Mouse (Mus musculus) midbrain, embryonic 15.5 days (tissue): ENCODE data around the gene Ptma. TPM values are rescaled to one million over a fixed set of nuclear protein-coding genes. Genes with fewer than 3 reads are reported as not detected.
"Not testable (repeated sequence)": the region's sequence is repeated elsewhere in the genome, so short reads cannot be mapped to it uniquely, and the experiment has no call there.

Source experiments
- ATAC-seq: fragments of 200-750 bp; cut with Nextera tagmentation; replicated peaks from 2 replicates; pipeline ENCODE4 v1.8.0; 2017; ENCODE audit warnings: moderate TSS enrichment
- H3K27ac ChIP-seq: fragments of 300-500 bp; sonication (generic); 2 replicates; pipeline ENCODE4 v1.5.1; 2015; ENCODE audit warnings: mild to moderate bottlenecking, inconsistent platforms
- H3K27me3 ChIP-seq: fragments of 300-500 bp; sonication (generic); replicated peaks from 2 replicates; pipeline ENCODE4 v1.6.1; 2015; ENCODE audit warnings: inconsistent platforms
- H3K36me3 ChIP-seq: fragments of 300-500 bp; sonication (generic); replicated peaks from 2 replicates; pipeline ENCODE4 v1.6.1; 2015; ENCODE audit warnings: inconsistent platforms
- H3K4me1 ChIP-seq: fragments of 300-500 bp; sonication (generic); 2 replicates; pipeline ENCODE4 v1.6.1; 2015; ENCODE audit warnings: inconsistent platforms
- H3K4me2 ChIP-seq: fragments of 300-500 bp; sonication (generic); 2 replicates; pipeline ENCODE4 v1.6.1; 2015; ENCODE audit warnings: inconsistent platforms, mild to moderate bottlenecking, moderate library complexity
- H3K4me3 ChIP-seq: fragments of 300-500 bp; sonication (generic); 2 replicates; pipeline ENCODE4 v1.5.1; 2015; ENCODE audit warnings: mild to moderate bottlenecking, inconsistent platforms
- H3K9ac ChIP-seq: fragments of 300-500 bp; sonication (generic); 2 replicates; pipeline ENCODE4 v1.6.1; 2015; ENCODE audit warnings: mild to moderate bottlenecking, inconsistent platforms
- H3K9me3 ChIP-seq: fragments of 300-500 bp; sonication (generic); 2 replicates; pipeline ENCODE4 v1.6.1; 2016; ENCODE audit warnings: inconsistent platforms
- WGBS: fragments of 180-500 bp; shearing (Covaris S2); methylation state at CpG from one replicate; pipeline ENCODE4 v1.1.7; 2015; ENCODE audit warnings: mixed read lengths; 5-methylcytosine and 5-hydroxymethylcytosine counted together
- polyA plus RNA-seq: library from polyadenylated mRNA; unstranded; fragments of >200 nt; fragmentation: Nextera tagmentation; extraction: Ambion mirVana; gene quantifications from 2 replicates; pipeline ENCODE4 v1.2.1, GENCODE M21; 2015

Gene Ptma
- polyA plus RNA-seq, 1 experiment from 2014 or later: 1,532 TPM

DNA sequence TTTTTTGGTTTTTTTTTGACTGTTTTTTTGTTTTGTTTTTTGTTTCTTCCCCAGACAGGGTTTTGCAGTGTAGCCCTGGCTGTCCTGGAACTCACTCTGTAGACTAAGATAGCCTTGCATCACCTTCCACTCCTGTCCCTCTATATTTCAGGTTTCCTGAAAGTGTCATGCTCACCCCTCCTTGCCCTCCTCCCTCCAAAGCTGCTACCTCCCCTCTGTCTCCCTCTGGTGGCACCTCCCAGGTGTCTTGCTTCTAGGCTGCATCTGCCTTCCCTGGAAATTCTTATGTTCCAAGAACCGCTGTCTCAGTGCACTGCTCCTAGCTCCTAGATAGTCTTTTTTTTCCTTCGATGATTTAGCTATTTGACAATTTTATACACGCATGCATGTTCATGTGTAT is 11.9 kb downstream of the Ptma start:
- H3K27ac ChIP-seq: no peak overlapping the region
- no peaks in the 10 kb centered on the region for H3K9me3 ChIP-seq
- H3K36me3 ChIP-seq: peaks cover 11% of the 10 kb centered on the region
- H3K4me1 ChIP-seq: 0 out of 2 replicates have a peak, but pooled peaks cover 2% of the 10 kb centered on the region
- H3K27me3 ChIP-seq: no peaks in the 10 kb centered on the region
- 61% methylated on average over 3 of the region's 3 CpGs for WGBS
- no peak for ATAC-seq
- no peak overlapping the region for H3K4me3 ChIP-seq
- H3K9ac ChIP-seq: no peak overlapping the region
- H3K4me2 ChIP-seq: no peak overlapping the region

DNA sequence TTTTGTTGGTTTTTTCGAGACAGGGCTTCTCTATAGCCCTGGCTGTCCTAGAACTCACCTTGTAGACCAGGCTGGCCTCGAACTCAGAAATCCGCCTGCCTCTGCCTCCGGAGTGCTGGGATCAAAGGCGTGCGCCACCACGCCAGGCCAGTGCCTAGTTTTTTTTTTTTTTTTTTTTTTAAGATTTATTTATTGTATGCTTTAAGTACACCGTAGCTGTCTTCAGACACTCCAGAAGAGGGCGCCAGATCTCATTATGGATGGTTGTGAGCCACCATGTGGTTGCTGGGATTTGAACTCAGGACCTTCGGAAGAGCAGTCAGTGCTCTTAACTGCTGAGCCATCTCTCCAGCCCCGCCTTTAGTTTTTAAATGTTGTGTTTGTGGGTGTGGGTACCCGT is 13.1 kb downstream of the Ptma start:
- not testable (repeated sequence) for ATAC-seq, H3K4me1 ChIP-seq, H3K9me3 ChIP-seq, H3K4me2 ChIP-seq, H3K27me3 ChIP-seq, H3K4me3 ChIP-seq, H3K9ac ChIP-seq, H3K27ac ChIP-seq
- WGBS: 92% methylated on average over 12 of the region's 12 CpGs
- H3K36me3 ChIP-seq: peaks cover 14% of the 10 kb centered on the region

DNA sequence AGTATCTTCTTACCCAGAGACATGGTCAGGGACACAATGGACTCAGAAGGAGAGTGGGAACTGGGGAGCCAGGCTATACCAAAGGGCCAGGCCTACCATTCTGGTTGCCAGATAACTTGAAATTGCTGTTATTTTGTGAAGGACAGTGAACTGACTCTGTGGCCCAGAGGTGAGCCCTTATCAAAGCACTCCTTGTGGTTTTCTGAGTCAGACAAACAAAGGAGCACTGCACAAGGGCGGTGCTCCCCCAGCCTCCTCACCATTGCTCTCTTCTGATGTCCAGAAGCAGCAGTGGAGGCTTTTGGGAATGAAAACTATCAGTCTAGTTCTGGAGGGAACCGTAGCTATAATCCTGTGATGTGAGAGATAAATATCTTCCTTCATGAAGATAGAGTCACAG is 16.1 kb downstream of the Ptma start:
- H3K4me3 ChIP-seq: no peak overlapping the region
- no peaks in the 10 kb centered on the region for H3K9me3 ChIP-seq
- 90% methylated on average over 2 of the region's 2 CpGs for WGBS
- H3K27ac ChIP-seq: no peak overlapping the region
- no peak overlapping the region for H3K4me2 ChIP-seq
- peaks cover 20% of the 10 kb centered on the region for H3K36me3 ChIP-seq
- H3K4me1 ChIP-seq: no peaks in the 10 kb centered on the region
- ATAC-seq: no peak
- H3K9ac ChIP-seq: no peak overlapping the region
- no peaks in the 10 kb centered on the region for H3K27me3 ChIP-seq

DNA sequence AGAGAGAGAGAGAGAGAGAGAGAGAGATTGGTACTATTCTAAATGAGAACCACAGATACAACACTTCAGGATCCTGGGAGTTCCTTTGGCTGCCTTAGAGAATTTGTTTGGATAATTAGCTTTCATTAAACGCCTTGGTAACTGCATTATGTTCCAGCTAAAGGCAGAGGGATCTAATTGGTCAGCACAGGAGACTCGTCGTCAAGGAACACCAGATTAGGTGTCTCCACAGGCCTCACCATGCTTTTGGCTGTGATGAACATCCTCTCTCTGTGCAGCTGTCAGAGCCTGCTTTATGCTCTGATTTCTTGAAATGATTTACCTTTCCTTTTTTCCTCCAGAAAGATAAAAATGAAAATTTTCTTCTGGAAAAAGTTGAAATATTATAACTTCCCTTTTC is 20.3 kb downstream of the Ptma start:
- peaks cover 20% of the 10 kb centered on the region for H3K36me3 ChIP-seq
- H3K9ac ChIP-seq: no peak overlapping the region
- WGBS: 50% methylated on average over 3 of the region's 3 CpGs
- ATAC-seq: no peak
- no peak overlapping the region for H3K4me3 ChIP-seq
- H3K27ac ChIP-seq: no peak overlapping the region
- H3K4me1 ChIP-seq: no peaks in the 10 kb centered on the region
- no peaks in the 10 kb centered on the region for H3K27me3 ChIP-seq
- no peaks in the 10 kb centered on the region for H3K9me3 ChIP-seq
- H3K4me2 ChIP-seq: no peak overlapping the region

- 67% methylated on average over 4 of the region's 4 CpGs for WGBS
- no peak overlapping the region for H3K27ac ChIP-seq
- H3K27me3 ChIP-seq: no peaks in the 10 kb centered on the region
- H3K4me2 ChIP-seq: no peak overlapping the region
- no peak overlapping the region for H3K9ac ChIP-seq
- H3K4me3 ChIP-seq: no peak overlapping the region
- no peak for ATAC-seq
- no peaks in the 10 kb centered on the region for H3K9me3 ChIP-seq
- no peaks in the 10 kb centered on the region; the same call in 1 of the 2 replicates for H3K36me3 ChIP-seq
- H3K4me1 ChIP-seq: no peaks in the 10 kb centered on the region
These were observed 24.8 kb downstream of the Ptma start for GRCm38 (mm10) chr1:86551299-86551698.

DNA sequence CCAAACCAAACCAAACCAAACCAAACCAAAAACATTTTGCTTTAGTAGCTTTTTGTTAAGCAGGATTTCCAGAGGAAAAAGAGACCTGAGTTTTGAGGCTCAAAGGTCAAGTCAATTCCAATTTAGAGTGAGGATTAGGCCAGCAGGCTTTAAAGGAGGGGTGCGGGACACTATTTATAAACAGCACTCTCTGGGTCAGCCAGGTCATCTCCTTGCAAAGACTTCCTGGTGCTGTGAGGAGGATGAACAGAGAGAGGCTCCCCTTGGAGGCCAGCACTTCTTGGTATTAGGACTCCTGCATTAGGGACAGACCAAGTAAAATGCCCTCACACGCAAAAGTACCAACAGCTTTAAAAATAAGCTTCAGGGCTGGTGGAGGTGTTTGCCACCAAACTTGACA is 25.4 kb downstream of the Ptma start:
- Histone ChIP-seq H3K4me2 (no peak overlapping the region), H3K9ac (no peak overlapping the region), H3K4me1 (no peaks in the 10 kb centered on the region), H3K27me3 (no peaks in the 10 kb centered on the region), H3K27ac (no peak overlapping the region), H3K4me3 (no peak overlapping the region), H3K36me3 (peaks cover 2% of the 10 kb centered on the region; the same call in 1 of the 2 replicates), H3K9me3 (no peaks in the 10 kb centered on the region)
- no peak for ATAC-seq
- WGBS: 19% methylated on average over 2 of the region's 2 CpGs

DNA sequence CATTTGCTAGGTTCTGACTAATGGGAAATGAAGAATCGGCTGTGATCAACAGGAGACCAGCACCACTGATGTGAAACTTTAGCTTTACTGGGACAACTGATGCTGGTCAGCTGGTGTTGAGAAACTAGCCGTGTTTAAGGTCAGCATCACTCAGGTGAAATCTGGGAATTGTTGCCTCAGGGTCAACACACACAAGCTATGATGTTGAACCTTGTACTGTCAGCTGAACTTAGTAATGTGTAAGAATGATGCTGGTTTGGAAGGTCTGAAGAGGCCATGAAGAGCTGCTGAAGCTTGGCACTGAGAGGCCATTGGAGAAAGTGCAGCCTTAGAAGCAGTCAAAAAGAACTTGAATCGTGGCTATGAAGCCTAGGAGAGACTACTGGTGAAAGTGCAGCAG is 29.1 kb downstream of the Ptma start:
- Histone ChIP-seq H3K4me3 (no peak overlapping the region), H3K4me1 (no peaks in the 10 kb centered on the region), H3K9ac (no peak overlapping the region), H3K27ac (no peak overlapping the region), H3K36me3 (peaks cover 4% of the 10 kb centered on the region; the same call in 1 of the 2 replicates), H3K9me3 (no peaks in the 10 kb centered on the region), H3K27me3 (no peaks in the 10 kb centered on the region), H3K4me2 (no peak overlapping the region)
- WGBS: 87% methylated on average over 3 of the region's 3 CpGs
- ATAC-seq: no peak

GRCm38 (mm10) chr1:86557872-86558271 is 31.3 kb downstream of the Ptma start:
- no peak for ATAC-seq
- no peak overlapping the region for H3K27ac ChIP-seq
- H3K9me3 ChIP-seq: no peaks in the 10 kb centered on the region
- no peak overlapping the region for H3K4me2 ChIP-seq
- 85% methylated on average over 7 of the region's 7 CpGs for WGBS
- H3K9ac ChIP-seq: no peak overlapping the region
- no peaks in the 10 kb centered on the region for H3K4me1 ChIP-seq
- no peak overlapping the region for H3K4me3 ChIP-seq
- peaks cover 4% of the 10 kb centered on the region; the same call in 1 of the 2 replicates for H3K36me3 ChIP-seq
- H3K27me3 ChIP-seq: no peaks in the 10 kb centered on the region

GRCm38 (mm10) chr1:86559232-86559631 is 32.7 kb downstream of the Ptma start:
- H3K9ac ChIP-seq: no peak overlapping the region
- no peaks in the 10 kb centered on the region for H3K4me1 ChIP-seq
- H3K9me3 ChIP-seq: no peaks in the 10 kb centered on the region
- 98% methylated on average over 3 of the region's 3 CpGs for WGBS
- no peaks in the 10 kb centered on the region for H3K27me3 ChIP-seq
- H3K27ac ChIP-seq: no peak overlapping the region
- no peak for ATAC-seq
- no peak overlapping the region for H3K4me2 ChIP-seq
- peaks cover 11% of the 10 kb centered on the region; the same call in 1 of the 2 replicates for H3K36me3 ChIP-seq
- no peak overlapping the region for H3K4me3 ChIP-seq

DNA sequence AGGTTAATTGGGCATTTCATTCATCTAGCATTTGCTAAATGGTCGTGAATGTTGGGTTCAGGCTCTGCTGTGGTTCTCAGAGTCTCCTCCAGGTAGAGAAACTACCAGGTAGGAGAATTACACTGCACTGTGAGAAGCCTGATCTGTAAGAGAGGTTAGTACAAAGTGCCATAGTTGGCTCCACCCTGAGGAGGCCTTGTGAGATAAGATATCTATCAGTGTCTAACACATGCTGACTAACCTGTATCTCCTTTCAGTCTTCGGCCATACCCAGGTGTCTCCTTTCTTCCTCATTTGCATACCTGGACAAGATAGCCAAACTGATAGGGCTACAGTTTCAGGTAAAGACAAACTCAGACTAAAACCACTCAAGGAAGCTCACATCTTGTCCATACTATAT is 36.1 kb downstream of the Ptma start:
- 98% methylated on average over 2 of the region's 2 CpGs for WGBS
- no peak overlapping the region for H3K4me3 ChIP-seq

GRCm38 (mm10) chr1:86568409-86568808 is 41.9 kb downstream of the Ptma start:
- 87% methylated on average over 2 of the region's 2 CpGs for WGBS
- Histone ChIP-seq H3K27me3 (no peaks in the 10 kb centered on the region), H3K9me3 (no peaks in the 10 kb centered on the region), H3K36me3 (0 out of 2 replicates have a peak, but pooled peaks cover 8% of the 10 kb centered on the region), H3K9ac (no peak overlapping the region), H3K27ac (no peak overlapping the region), H3K4me2 (no peak overlapping the region), H3K4me1 (no peaks in the 10 kb centered on the region), H3K4me3 (no peak overlapping the region)
- ATAC-seq: no peak

More for the DNA sequence above, 36.1 kb downstream of the Ptma start:
- no peak overlapping the region for H3K9ac ChIP-seq
- H3K27ac ChIP-seq: no peak overlapping the region
- no peak for ATAC-seq
- H3K9me3 ChIP-seq: no peaks in the 10 kb centered on the region
- H3K4me2 ChIP-seq: no peak overlapping the region
- H3K27me3 ChIP-seq: no peaks in the 10 kb centered on the region
- no peaks in the 10 kb centered on the region for H3K4me1 ChIP-seq
- H3K36me3 ChIP-seq: 0 out of 2 replicates have a peak, but pooled peaks cover 8% of the 10 kb centered on the region

GRCm38 (mm10) chr1:86569292-86569860 is 42.9 kb downstream of the Ptma start:
- Histone ChIP-seq H3K9ac (no peak overlapping the region), H3K27ac (no peak overlapping the region), H3K4me1 (no peaks in the 10 kb centered on the region), H3K36me3 (no peaks in the 10 kb centered on the region), H3K27me3 (no peaks in the 10 kb centered on the region), H3K9me3 (no peaks in the 10 kb centered on the region), H3K4me3 (no peak overlapping the region), H3K4me2 (no peak overlapping the region)
- WGBS: 83% methylated on average over 2 of the region's 2 CpGs
- no peak for ATAC-seq

DNA sequence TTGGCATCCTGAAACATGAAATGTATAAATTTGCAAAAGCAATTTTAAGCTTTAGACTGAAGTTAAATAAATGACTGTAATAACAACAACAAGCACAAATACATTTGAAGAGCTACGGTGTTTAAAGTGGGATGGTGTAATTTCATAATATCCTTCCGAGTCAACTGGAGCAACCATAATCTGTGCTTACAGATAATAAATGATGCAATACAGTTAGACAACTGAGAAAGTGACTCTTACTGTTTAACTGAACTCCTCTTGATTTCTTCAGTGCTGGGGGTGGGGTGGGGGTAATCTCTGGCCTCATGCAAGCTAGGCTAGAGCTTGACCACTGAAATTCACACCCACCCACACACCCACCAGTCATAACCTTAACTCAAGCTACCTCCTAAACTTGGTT is 44.9 kb downstream of the Ptma start:
- Histone ChIP-seq H3K4me3 (no peak overlapping the region), H3K27ac (no peak overlapping the region), H3K4me2 (no peak overlapping the region), H3K36me3 (no peaks in the 10 kb centered on the region), H3K9me3 (no peaks in the 10 kb centered on the region), H3K27me3 (no peaks in the 10 kb centered on the region), H3K9ac (no peak overlapping the region), H3K4me1 (no peaks in the 10 kb centered on the region)
- WGBS: 93% methylated on average over 2 of the region's 2 CpGs
- ATAC-seq: no peak
